Mouse (Mus musculus): Measurements from ENCODE around the gene Pafah1b3.

GRCm38 (mm10) chr7:25283637-25284036, 14.1 kb downstream of the Pafah1b3 start:
- no peak for TF ChIP-seq CTCF (conservative IDR thresholded peaks at IDR 0.05; ENCODE audit: low read length)
- no peak for TF ChIP-seq NANOG (IDR thresholded peaks at IDR 0.05; ENCODE audit: borderline replicate concordance, low read length)
